Mouse (Mus musculus) testis, adult 2 months (tissue): ENCODE results near the gene Pitpnc1.

ENCODE experiments used
- CTCF ChIP-seq: fragments of 200-500 bp; IDR thresholded peaks from 2 replicates; pipeline ENCODE4 v1.5.1; 2012; ENCODE audit warnings: low read depth, mild to moderate bottlenecking, inconsistent platforms, low read length, moderate library complexity; ENCODE audit not compliant: control insufficient read depth, insufficient read depth, insufficient replicate concordance
- POLR2A ChIP-seq: fragments of 200-500 bp; IDR thresholded peaks from 2 replicates; pipeline ENCODE4 v1.6.1; 2012; ENCODE audit warnings: low read depth, mild to moderate bottlenecking, inconsistent platforms, low read length, moderate library complexity; ENCODE audit not compliant: control insufficient read depth

- TF ChIP-seq CTCF (no peak), POLR2A (no peak)
Measured at GRCm38 (mm10) chr11:107421751-107422355, 48.6 kb downstream of the Pitpnc1 start.
